Mouse (Mus musculus) forelimb bud, embryonic 11.5 days (tissue): ENCODE measurements at regions not wholly inside any gene's neighbourhood (a gene's known extent, or its start where the extent isn't known, plus 50 kb on each side); places are given as distances from the start of the nearest gene placed in this dataset.

ENCODE experiments used
- DNase-seq: peaks from one replicate; pipeline ENCODE4 v3.0.0-alpha.2; 2012; ENCODE audit warnings: low read depth, low spot score

GRCm38 (mm10) chr2:84173450-84173849 lies 183.1 kb downstream of the Gm13691 start:
- DNase-seq = no peak

GRCm38 (mm10) chr2:84183624-84184287 lies 193.4 kb downstream of the Gm13691 start:
- DNase-seq = no peak

GRCm38 (mm10) chr2:84184288-84185015 lies 194.1 kb downstream of the Gm13691 start:
- no peak for DNase-seq

GRCm38 (mm10) chr2:84185016-84185330 lies 194.6 kb downstream of the Gm13691 start:
- no peak for DNase-seq

- DNase-seq = peak; percentile 28
These were observed 195.9 kb downstream of the Gm13691 start for GRCm38 (mm10) chr2:84186126-84186701.

GRCm38 (mm10) chr2:84187456-84187855 lies 197.1 kb downstream of the Gm13691 start:
- no peak for DNase-seq

- DNase-seq = no peak
These were observed 198.9 kb downstream of the Gm13691 start for GRCm38 (mm10) chr2:84189302-84189701.

- DNase-seq = no peak
These were observed 208.1 kb downstream of the Calcrl start for GRCm38 (mm10) chr2:84217116-84217515.

GRCm38 (mm10) chr2:84222049-84222448 lies 203.2 kb downstream of the Calcrl start:
- no peak for DNase-seq

GRCm38 (mm10) chr2:84229777-84230176 lies 195.4 kb downstream of the Calcrl start:
- no peak for DNase-seq

- no peak for DNase-seq
These were observed 189.6 kb downstream of the Calcrl start for GRCm38 (mm10) chr2:84235641-84236040.

GRCm38 (mm10) chr2:84241244-84241643 lies 184.0 kb downstream of the Calcrl start:
- DNase-seq = no peak

- no peak for DNase-seq
These were observed 183.2 kb downstream of the Calcrl start for GRCm38 (mm10) chr2:84241986-84242385.

GRCm38 (mm10) chr2:84245900-84246299 lies 179.3 kb downstream of the Calcrl start:
- DNase-seq = no peak

GRCm38 (mm10) chr2:84246562-84246961 lies 178.6 kb downstream of the Calcrl start:
- DNase-seq = no peak

- DNase-seq = no peak
These were observed 177.0 kb downstream of the Calcrl start for GRCm38 (mm10) chr2:84248169-84248568.

- no peak for DNase-seq
These were observed 175.3 kb downstream of the Calcrl start for GRCm38 (mm10) chr2:84249871-84250270.

GRCm38 (mm10) chr2:84252076-84252475 lies 173.1 kb downstream of the Calcrl start:
- no peak for DNase-seq

- no peak for DNase-seq
These were observed 166.7 kb downstream of the Calcrl start for GRCm38 (mm10) chr2:84258339-84259006.

- no peak for DNase-seq
These were observed 166.0 kb downstream of the Calcrl start for GRCm38 (mm10) chr2:84259222-84259621.

- no peak for DNase-seq
These were observed 164.5 kb downstream of the Calcrl start for GRCm38 (mm10) chr2:84260701-84261100.

- DNase-seq = no peak
These were observed 163.7 kb downstream of the Calcrl start for GRCm38 (mm10) chr2:84261481-84261880.
